Mouse (Mus musculus): ENCODE data around the gene Glis1.

Glis1 gene

GRCm38 (mm10) chr4:107617596-107618230 is 183.3 kb downstream of the Glis1 start:
- in situ Hi-C loops (cut with MboI; ENCODE audit: low sequenced_read_pairs) = no loop called here

GRCm38 (mm10) chr4:107619487-107619886 is 185.1 kb downstream of the Glis1 start:
- in situ Hi-C loops (cut with MboI; ENCODE audit: low sequenced_read_pairs) = no loop called here

- in situ Hi-C loops (cut with MboI; ENCODE audit: low sequenced_read_pairs) = no loop called here
Measured at GRCm38 (mm10) chr4:107621366-107621765, 187.0 kb downstream of the Glis1 start.

- in situ Hi-C loops (cut with MboI; ENCODE audit: low sequenced_read_pairs) = no loop called here
Measured at GRCm38 (mm10) chr4:107622296-107622695, 187.9 kb downstream of the Glis1 start.

- in situ Hi-C loops (cut with MboI; ENCODE audit: low sequenced_read_pairs) = no loop called here
Measured at GRCm38 (mm10) chr4:107623916-107624315, 189.5 kb downstream of the Glis1 start.

GRCm38 (mm10) chr4:107624951-107625350 is 190.6 kb downstream of the Glis1 start:
- in situ Hi-C loops (cut with MboI; ENCODE audit: low sequenced_read_pairs) = no loop called here

- in situ Hi-C loops (cut with MboI; ENCODE audit: low sequenced_read_pairs) = no loop called here
Measured at GRCm38 (mm10) chr4:107628226-107628625, 193.8 kb downstream of the Glis1 start.

GRCm38 (mm10) chr4:107628921-107629411 is 194.6 kb downstream of the Glis1 start:
- in situ Hi-C loops (cut with MboI; ENCODE audit: low sequenced_read_pairs) = no loop called here

- in situ Hi-C loops (cut with MboI; ENCODE audit: low sequenced_read_pairs) = no loop called here
Measured at GRCm38 (mm10) chr4:107634631-107635030, 200.2 kb downstream of the Glis1 start.

GRCm38 (mm10) chr4:107636099-107636498 is 201.7 kb downstream of the Glis1 start:
- in situ Hi-C loops (cut with MboI; ENCODE audit: low sequenced_read_pairs) = no loop called here

GRCm38 (mm10) chr4:107637670-107638069 is 203.3 kb downstream of the Glis1 start:
- in situ Hi-C loops (cut with MboI; ENCODE audit: low sequenced_read_pairs) = no loop called here

- in situ Hi-C loops (cut with MboI; ENCODE audit: low sequenced_read_pairs) = no loop called here
Measured at GRCm38 (mm10) chr4:107638303-107638702, 203.9 kb downstream of the Glis1 start.

GRCm38 (mm10) chr4:107641624-107642023 is 207.2 kb downstream of the Glis1 start:
- in situ Hi-C loops (cut with MboI; ENCODE audit: low sequenced_read_pairs) = no loop called here

GRCm38 (mm10) chr4:107648959-107649485 is 214.6 kb downstream of the Glis1 start:
- in situ Hi-C loops (cut with MboI; ENCODE audit: low sequenced_read_pairs) = no loop called here

- in situ Hi-C loops (cut with MboI; ENCODE audit: low sequenced_read_pairs) = no loop called here
Measured at GRCm38 (mm10) chr4:107651021-107651496, 216.7 kb downstream of the Glis1 start.

- in situ Hi-C loops (cut with MboI; ENCODE audit: low sequenced_read_pairs) = no loop called here
Measured at GRCm38 (mm10) chr4:107652598-107653279, 218.3 kb downstream of the Glis1 start.

- in situ Hi-C loops (cut with MboI; ENCODE audit: low sequenced_read_pairs) = no loop called here
Measured at GRCm38 (mm10) chr4:107653280-107653643, 218.9 kb downstream of the Glis1 start.

GRCm38 (mm10) chr4:107660649-107661048 is 226.3 kb downstream of the Glis1 start:
- in situ Hi-C loops (cut with MboI; ENCODE audit: low sequenced_read_pairs) = no loop called here

GRCm38 (mm10) chr4:107668514-107668913 is 234.1 kb downstream of the Glis1 start:
- in situ Hi-C loops (cut with MboI; ENCODE audit: low sequenced_read_pairs) = no loop called here

GRCm38 (mm10) chr4:107670731-107671130 is 236.3 kb downstream of the Glis1 start:
- in situ Hi-C loops (cut with MboI; ENCODE audit: low sequenced_read_pairs) = no loop called here

GRCm38 (mm10) chr4:107673638-107674321 is 239.4 kb downstream of the Glis1 start:
- in situ Hi-C loops (cut with MboI; ENCODE audit: low sequenced_read_pairs) = no loop called here

- in situ Hi-C loops (cut with MboI; ENCODE audit: low sequenced_read_pairs) = no loop called here
Measured at GRCm38 (mm10) chr4:107674322-107674644, 239.9 kb downstream of the Glis1 start.

Data from CH12F3 (cell line).